Mouse (Mus musculus) E14TG2a.4 (cell line): ENCODE results near the gene Bace1.

Experiments
- H3K27me3 ChIP-seq: 2 replicates; pipeline ENCODE4 v1.6.1; 2014; ENCODE audit warnings: low read length, control low read depth; ENCODE audit not compliant: insufficient read depth
- H3K36me3 ChIP-seq: 2 replicates; pipeline ENCODE4 v1.6.1; 2014; ENCODE audit warnings: low read length, control low read depth; ENCODE audit not compliant: insufficient read depth
- H3K4me1 ChIP-seq: replicated peaks from 2 replicates; pipeline ENCODE4 v1.6.1; 2014; ENCODE audit warnings: low read depth, low read length, control low read depth
- H3K4me3 ChIP-seq: replicated peaks from 2 replicates; pipeline ENCODE4 v1.5.1; 2014; ENCODE audit warnings: mild to moderate bottlenecking, low read length
- H3K9me3 ChIP-seq: 2 replicates; pipeline ENCODE4 v1.6.1; 2014; ENCODE audit warnings: low read length, control low read depth
- CTCF ChIP-seq: conservative IDR thresholded peaks from 2 replicates; pipeline ENCODE4 v1.5.1; 2014; ENCODE audit warnings: low read length
- NANOG ChIP-seq: IDR thresholded peaks from 2 replicates; pipeline ENCODE4 v1.6.1; 2014; ENCODE audit warnings: borderline replicate concordance, low read length, mixed read lengths
- POU5F1 ChIP-seq: IDR thresholded peaks from 2 replicates; pipeline ENCODE4 v1.6.1; 2014; ENCODE audit warnings: low read length, borderline replicate concordance

Gene Bace1

DNA sequence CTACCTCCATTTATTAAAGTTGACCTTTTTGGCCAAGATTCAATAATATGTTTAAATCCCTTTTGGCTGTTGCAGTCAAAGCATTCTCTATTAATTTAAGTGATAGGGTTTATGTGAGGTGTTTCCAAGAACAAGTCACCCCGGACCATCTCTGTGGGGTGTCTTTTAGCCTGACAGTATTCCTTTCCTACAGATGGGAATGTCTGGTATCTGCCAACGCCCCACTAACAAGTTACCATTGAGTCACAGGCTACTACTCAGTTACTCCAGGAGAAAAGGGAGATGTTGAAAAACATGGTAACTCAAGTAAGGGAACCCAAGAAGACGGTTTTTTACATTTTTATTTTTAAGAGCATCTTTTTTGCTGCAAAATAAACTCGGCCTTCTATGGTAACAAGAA is 66.8 kb downstream of the Bace1 start:
- Histone ChIP-seq H3K27me3 (no peaks in the 10 kb centered on the region), H3K4me1 (peaks cover 23% of the 10 kb centered on the region), H3K9me3 (no peaks in the 10 kb centered on the region), H3K36me3 (peaks cover 19% of the 10 kb centered on the region), H3K4me3 (peak overlapping the region; percentile 95)
- TF ChIP-seq POU5F1 (no peak), CTCF (no peak), NANOG (no peak)

DNA sequence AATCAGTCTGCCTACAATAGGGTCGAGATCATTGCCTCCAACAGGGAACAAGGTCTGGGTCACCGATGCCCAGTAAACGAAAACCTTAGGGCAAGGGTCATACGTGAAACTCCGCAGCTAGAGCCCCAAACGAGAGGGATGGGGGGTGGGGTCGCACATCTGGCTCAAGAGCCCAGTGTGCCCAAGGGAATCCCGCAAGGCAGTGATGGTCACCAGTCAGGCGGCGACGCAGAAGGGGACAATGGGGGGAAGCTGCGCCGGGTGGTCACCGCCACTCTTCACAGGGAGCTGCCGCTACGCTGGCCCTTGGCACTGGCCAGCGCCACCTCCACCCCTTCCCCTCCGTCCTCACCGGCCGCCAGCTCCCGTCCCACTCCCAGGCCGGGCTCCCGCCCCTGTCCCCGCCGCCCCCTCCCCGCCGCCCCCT is 67.4 kb downstream of the Bace1 start:
- TF ChIP-seq CTCF: no peak
- TF ChIP-seq POU5F1: no peak
- TF ChIP-seq NANOG: no peak
- Histone ChIP-seq H3K9me3 (no peaks in the 10 kb centered on the region), H3K36me3 (peaks cover 25% of the 10 kb centered on the region), H3K4me1 (peaks cover 23% of the 10 kb centered on the region), H3K27me3 (no peaks in the 10 kb centered on the region), H3K4me3 (peak overlapping the region; percentile 95)

DNA sequence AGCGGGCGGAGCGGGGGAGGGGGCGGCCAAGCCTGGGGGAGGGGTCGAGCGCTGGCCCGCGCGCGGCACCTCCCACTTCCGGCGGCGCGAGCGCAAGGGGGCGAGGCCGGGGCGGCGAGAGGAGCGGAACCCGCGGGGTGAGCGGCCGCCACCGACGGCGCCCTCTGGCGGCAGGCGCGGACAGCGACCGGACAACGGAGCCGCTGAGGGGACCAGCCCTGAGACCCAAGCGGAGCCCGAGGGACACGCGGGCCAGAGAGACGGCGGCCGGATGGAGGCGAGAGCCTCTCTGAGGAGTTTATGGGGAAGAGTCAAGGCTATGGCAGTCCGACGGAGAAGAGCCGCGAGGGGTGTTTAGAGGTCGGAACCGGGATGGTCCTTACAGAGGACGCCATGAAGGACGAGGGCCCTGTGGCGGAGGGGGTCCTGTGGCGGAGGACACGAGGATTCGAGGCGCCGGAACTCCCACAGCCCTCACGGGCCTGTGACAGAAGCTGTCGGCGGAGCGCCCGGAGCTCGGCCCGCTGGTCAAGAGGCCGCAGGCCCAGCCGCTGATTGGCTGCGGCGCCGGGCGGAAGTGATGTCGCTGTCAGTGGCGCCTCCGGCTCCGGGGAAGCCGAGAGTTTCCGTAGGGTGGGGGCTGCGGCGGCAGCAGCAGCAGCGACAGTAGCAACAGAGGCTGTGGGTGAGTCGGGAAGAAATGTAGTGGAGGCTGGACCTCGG is 68.1 kb downstream of the Bace1 start, which contains the start of the genes Pcsk7 and Rnf214:
TSS of gene Pcsk7 (plus strand) at position 143 of the 723 bp plus-strand sequence.
TSS of gene Rnf214 (minus strand) at position 557 of the 723 bp plus-strand sequence.
- Histone ChIP-seq H3K36me3 (peaks cover 32% of the 10 kb centered on the region), H3K27me3 (no peaks in the 10 kb centered on the region), H3K9me3 (no peaks in the 10 kb centered on the region), H3K4me3 (peak within 1 kb of the TSS; percentile 95), H3K4me1 (peaks cover 26% of the 10 kb centered on the region)
- TF ChIP-seq NANOG: no peak
- no peak for TF ChIP-seq CTCF
- no peak for TF ChIP-seq POU5F1

- H3K36me3 ChIP-seq: peaks cover 38% of the 10 kb centered on the region
- peak overlapping the region; percentile 95 for H3K4me3 ChIP-seq
- TF ChIP-seq POU5F1 (no peak), NANOG (no peak), CTCF (no peak)
- no peaks in the 10 kb centered on the region for H3K27me3 ChIP-seq
- peaks cover 26% of the 10 kb centered on the region for H3K4me1 ChIP-seq
- no peaks in the 10 kb centered on the region for H3K9me3 ChIP-seq
These were observed 68.7 kb downstream of the Bace1 start for GRCm38 (mm10) chr9:45907078-45907428.

DNA sequence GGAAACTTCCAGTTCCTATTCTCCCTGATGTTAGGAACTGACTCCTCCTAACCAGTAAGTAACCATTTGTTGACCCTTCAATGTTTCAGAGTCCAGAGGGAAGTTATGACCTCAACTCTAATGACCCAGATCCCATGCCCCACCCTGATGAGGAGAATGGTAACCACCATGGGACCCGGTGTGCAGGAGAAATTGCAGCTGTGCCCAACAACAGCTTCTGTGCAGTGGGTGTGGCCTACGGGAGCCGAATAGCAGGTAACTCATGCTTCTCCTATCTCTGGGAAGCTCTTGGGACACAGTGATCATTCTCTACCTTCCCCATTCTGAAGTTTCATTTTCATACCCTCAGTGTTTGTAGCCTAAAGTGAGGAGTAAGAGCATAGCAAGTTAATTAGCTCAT is 72.6 kb downstream of the Bace1 start:
- Histone ChIP-seq H3K4me3 (no peak overlapping the region), H3K4me1 (peaks cover 12% of the 10 kb centered on the region), H3K36me3 (peaks cover 77% of the 10 kb centered on the region), H3K27me3 (no peaks in the 10 kb centered on the region), H3K9me3 (no peaks in the 10 kb centered on the region)
- TF ChIP-seq NANOG: no peak
- TF ChIP-seq POU5F1: no peak
- TF ChIP-seq CTCF: no peak

DNA sequence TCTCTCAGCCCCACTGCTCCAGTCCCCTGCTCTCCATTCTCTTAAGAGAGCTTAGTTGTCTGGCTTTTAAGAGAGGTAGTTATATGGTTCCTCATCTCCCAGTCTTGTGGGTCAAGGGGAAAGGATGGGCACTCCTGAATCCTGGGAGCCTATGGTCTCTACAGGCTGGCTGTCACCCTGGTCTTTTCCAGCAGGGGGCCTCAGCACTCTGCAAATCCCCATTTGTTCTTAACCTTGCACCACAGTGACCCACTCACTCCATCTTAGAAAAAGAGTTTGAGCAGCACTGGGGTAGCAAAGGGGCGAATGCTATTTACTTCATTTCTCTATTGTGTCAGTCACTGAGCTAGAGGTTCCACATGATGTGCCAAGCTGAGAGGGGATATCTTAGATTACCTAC is 73.3 kb downstream of the Bace1 start:
- no peaks in the 10 kb centered on the region for H3K9me3 ChIP-seq
- peaks cover 82% of the 10 kb centered on the region for H3K36me3 ChIP-seq
- H3K4me1 ChIP-seq: peaks cover 12% of the 10 kb centered on the region
- H3K4me3 ChIP-seq: no peak overlapping the region
- TF ChIP-seq POU5F1: no peak
- peak; percentile 46 for TF ChIP-seq CTCF
- TF ChIP-seq NANOG: no peak
- H3K27me3 ChIP-seq: no peaks in the 10 kb centered on the region
